Mouse (Mus musculus): Measurements from ENCODE around the gene Rec114. TPM values are rescaled to one million over a fixed set of nuclear protein-coding genes. Genes with fewer than 3 reads are reported as not detected.

The Rec114 gene
- polyA plus RNA-seq, 1 experiment from 2014 or later = 1.6 TPM

Other genes starting within 250 kb of the Rec114 start
- 33.4 and 36.0 TPM in 2 replicates for gene Cd276, start 188.5 kb downstream of the Rec114 start, polyA plus RNA-seq (2015; fragmentation: Nextera tagmentation; extraction: Ambion mirVana)
- 158 and 175 TPM in 2 replicates for gene Nptn, start 161.7 kb downstream of the Rec114 start, polyA plus RNA-seq (2015; fragmentation: Nextera tagmentation; extraction: Ambion mirVana)
- 2.1 and 2.8 TPM in 2 replicates for gene Hcn4, start 79.4 kb upstream of the Rec114 start, polyA plus RNA-seq (2015; fragmentation: Nextera tagmentation; extraction: Ambion mirVana)